Mouse (Mus musculus) hindbrain, embryonic 14.5 days (tissue): ENCODE data around the gene Jaml. TPM values are rescaled to one million over a fixed set of nuclear protein-coding genes. Genes with fewer than 3 reads are reported as not detected.

Experiments used
- ATAC-seq: fragments of 200-750 bp; cut with Nextera tagmentation; 2 replicates; pipeline ENCODE4 v1.8.0; 2017; ENCODE audit warnings: moderate number of reproducible peaks, mild to moderate bottlenecking, moderate TSS enrichment, moderate library complexity; ENCODE audit not compliant: low FRiP score
- DNase-seq: peaks from one replicate; pipeline ENCODE4 v3.0.0-alpha.2; 2015; ENCODE audit warnings: low spot score
- H3K27ac ChIP-seq: fragments of 300-500 bp; sonication (generic); 2 replicates; pipeline ENCODE4 v1.5.1; 2014; ENCODE audit warnings: mild to moderate bottlenecking, moderate library complexity
- H3K27me3 ChIP-seq: fragments of 300-500 bp; sonication (generic); 2 replicates; pipeline ENCODE4 v1.6.1; 2014; ENCODE audit warnings: mild to moderate bottlenecking, low read length, mixed read lengths; ENCODE audit not compliant: control insufficient read depth, insufficient read depth
- H3K36me3 ChIP-seq: fragments of 300-500 bp; sonication (generic); replicated peaks from 2 replicates; pipeline ENCODE4 v1.6.1; 2014; ENCODE audit not compliant: control insufficient read depth, insufficient read depth
- H3K4me1 ChIP-seq: fragments of 300-500 bp; sonication (generic); replicated peaks from 2 replicates; pipeline ENCODE4 v1.6.1; 2014; ENCODE audit warnings: antibody characterized with exemption, low read length, mixed read lengths; ENCODE audit not compliant: control insufficient read depth, insufficient read depth
- H3K4me2 ChIP-seq: fragments of 300-500 bp; sonication (generic); replicated peaks from 2 replicates; pipeline ENCODE4 v1.6.1; 2014; ENCODE audit warnings: mild to moderate bottlenecking, moderate library complexity
- H3K4me3 ChIP-seq: fragments of 300-500 bp; sonication (generic); replicated peaks from 2 replicates; pipeline ENCODE4 v1.5.1; 2014; ENCODE audit warnings: mild to moderate bottlenecking, low read length
- H3K9ac ChIP-seq: fragments of 300-500 bp; sonication (generic); 2 replicates; pipeline ENCODE4 v1.6.1; 2014
- H3K9me3 ChIP-seq: fragments of 300-500 bp; sonication (generic); 2 replicates; pipeline ENCODE4 v1.6.1; 2016; ENCODE audit warnings: low read length; ENCODE audit not compliant: control insufficient read depth
- WGBS: fragments of 180-500 bp; shearing (Covaris S2); extraction: QIAGEN DNeasy Blood & Tissue Kit; methylation state at CpG from one replicate; pipeline ENCODE4 v1.1.7; 2014; 5-methylcytosine and 5-hydroxymethylcytosine counted together
- polyA plus RNA-seq: library from polyadenylated mRNA; unstranded; fragments of >200 nt; fragmentation: Nextera tagmentation; extraction: Ambion mirVana; gene quantifications from 2 replicates; pipeline ENCODE4 v1.2.1, GENCODE M21; 2014

Gene Jaml
- polyA plus RNA-seq, 1 experiment from 2014 or later, result not detected

- Histone ChIP-seq H3K4me2 (no peak overlapping the region), H3K9ac (no peak overlapping the region), H3K27me3 (peaks cover 72% of the 10 kb centered on the region), H3K4me3 (no peak overlapping the region), H3K36me3 (no peaks in the 10 kb centered on the region), H3K9me3 (no peaks in the 10 kb centered on the region), H3K27ac (no peak overlapping the region), H3K4me1 (0 out of 2 replicates have a peak, but pooled peaks cover 6% of the 10 kb centered on the region)
- DNase-seq, result no peak
- 1% methylated on average over 10 of the region's 10 CpGs for WGBS
- ATAC-seq, result no peak
Measured at GRCm38 (mm10) chr9:45042947-45043346, 36.0 kb upstream of the Jaml start.

GRCm38 (mm10) chr9:45046973-45047372 lies 32.0 kb upstream of the Jaml start:
- no peak for ATAC-seq
- H3K27me3 ChIP-seq, result peaks cover 36% of the 10 kb centered on the region
- WGBS, result 93% methylated on average over 16 of the region's 16 CpGs
- H3K27ac ChIP-seq, result no peak overlapping the region
- no peak for DNase-seq
- no peak overlapping the region for H3K4me2 ChIP-seq
- H3K4me3 ChIP-seq, result no peak overlapping the region
- H3K4me1 ChIP-seq, result 0 out of 2 replicates have a peak, but pooled peaks cover 6% of the 10 kb centered on the region
- H3K36me3 ChIP-seq, result no peaks in the 10 kb centered on the region
- H3K9ac ChIP-seq, result no peak overlapping the region
- H3K9me3 ChIP-seq, result no peaks in the 10 kb centered on the region

- H3K9ac ChIP-seq, result no peak overlapping the region
- ATAC-seq (no peak), DNase-seq (peak; percentile 74)
- H3K4me2 ChIP-seq, result no peak overlapping the region
- no peaks in the 10 kb centered on the region for H3K36me3 ChIP-seq
- no peaks in the 10 kb centered on the region for H3K4me1 ChIP-seq
- no peak overlapping the region for H3K4me3 ChIP-seq
- WGBS, result 41% methylated on average over 4 of the region's 4 CpGs
- peaks cover 35% of the 10 kb centered on the region for H3K27me3 ChIP-seq
- no peaks in the 10 kb centered on the region for H3K9me3 ChIP-seq
- H3K27ac ChIP-seq, result no peak overlapping the region
Measured at GRCm38 (mm10) chr9:45048511-45048910, 30.5 kb upstream of the Jaml start.

- no peaks in the 10 kb centered on the region for H3K9me3 ChIP-seq
Measured at GRCm38 (mm10) chr9:45049731-45050130, 29.3 kb upstream of the Jaml start.

GRCm38 (mm10) chr9:45050301-45050700 lies 28.7 kb upstream of the Jaml start:
- H3K4me1 ChIP-seq, result peaks cover 7% of the 10 kb centered on the region
- H3K27ac ChIP-seq, result no peak overlapping the region
- peaks cover 26% of the 10 kb centered on the region for H3K27me3 ChIP-seq
- H3K4me3 ChIP-seq, result no peak overlapping the region
- DNase-seq, result no peak
- no peak for ATAC-seq
- no peak overlapping the region for H3K4me2 ChIP-seq
- 86% methylated on average over 2 of the region's 2 CpGs for WGBS
- no peaks in the 10 kb centered on the region for H3K36me3 ChIP-seq
- H3K9ac ChIP-seq, result no peak overlapping the region
- no peaks in the 10 kb centered on the region for H3K9me3 ChIP-seq

More at GRCm38 (mm10) chr9:45049731-45050130, 29.3 kb upstream of the Jaml start:
- no peak overlapping the region for H3K4me3 ChIP-seq
- no peak for ATAC-seq
- H3K27me3 ChIP-seq, result peaks cover 32% of the 10 kb centered on the region
- 73% methylated on average over 1 of the region's 1 CpGs for WGBS
- H3K27ac ChIP-seq, result no peak overlapping the region
- no peak overlapping the region for H3K9ac ChIP-seq
- H3K4me2 ChIP-seq, result no peak overlapping the region
- peaks cover 7% of the 10 kb centered on the region for H3K4me1 ChIP-seq
- H3K36me3 ChIP-seq, result no peaks in the 10 kb centered on the region
- no peak for DNase-seq

- peak; percentile 94 for DNase-seq
- H3K27ac ChIP-seq, result peak within 1 kb of the TSS; percentile 100
- H3K36me3 ChIP-seq, result no peaks in the 10 kb centered on the region
- H3K4me3 ChIP-seq, result peak within 1 kb of the TSS; percentile 72
- H3K4me2 ChIP-seq, result peak within 1 kb of the TSS; percentile 78
- peak within 1 kb of the TSS; percentile 66 for H3K9ac ChIP-seq
- peaks cover 51% of the 10 kb centered on the region for H3K27me3 ChIP-seq
- peak; percentile 99 for ATAC-seq
- H3K9me3 ChIP-seq, result no peaks in the 10 kb centered on the region
- peaks cover 7% of the 10 kb centered on the region for H3K4me1 ChIP-seq
- WGBS, result under 1% methylated on average over 33 of the region's 33 CpGs
Measured at GRCm38 (mm10) chr9:45055082-45055713, 23.8 kb upstream of the Jaml start, which contains the start of gene Mpzl3. Mpzl3 (plus strand) TSS chr9:45055186.

- DNase-seq (no peak), ATAC-seq (no peak)
- H3K4me3 ChIP-seq, result no peak overlapping the region
- no peak overlapping the region for H3K4me2 ChIP-seq
- 55% methylated on average over 5 of the region's 5 CpGs for WGBS
- no peak overlapping the region for H3K9ac ChIP-seq
- no peak overlapping the region for H3K27ac ChIP-seq
- peaks cover 7% of the 10 kb centered on the region for H3K4me1 ChIP-seq
- peaks cover 36% of the 10 kb centered on the region for H3K27me3 ChIP-seq
- H3K9me3 ChIP-seq, result no peaks in the 10 kb centered on the region
- H3K36me3 ChIP-seq, result no peaks in the 10 kb centered on the region
Measured at GRCm38 (mm10) chr9:45058304-45058940, 20.6 kb upstream of the Jaml start.

- no peaks in the 10 kb centered on the region for H3K9me3 ChIP-seq
- no peak for DNase-seq
- ATAC-seq, result no peak
- H3K4me2 ChIP-seq, result no peak overlapping the region
- H3K36me3 ChIP-seq, result no peaks in the 10 kb centered on the region
- no peak overlapping the region for H3K9ac ChIP-seq
- H3K4me1 ChIP-seq, result no peaks in the 10 kb centered on the region
- peaks cover 27% of the 10 kb centered on the region for H3K27me3 ChIP-seq
- no peak overlapping the region for H3K27ac ChIP-seq
- WGBS, result 44% methylated on average over 7 of the region's 7 CpGs
- no peak overlapping the region for H3K4me3 ChIP-seq
Measured at GRCm38 (mm10) chr9:45060151-45060550, 18.8 kb upstream of the Jaml start.

- 82% methylated on average over 3 of the region's 3 CpGs for WGBS
- Histone ChIP-seq H3K9ac (no peak overlapping the region), H3K4me1 (no peaks in the 10 kb centered on the region), H3K4me3 (no peak overlapping the region), H3K27ac (no peak overlapping the region), H3K36me3 (no peaks in the 10 kb centered on the region), H3K9me3 (no peaks in the 10 kb centered on the region), H3K27me3 (peaks cover 15% of the 10 kb centered on the region), H3K4me2 (no peak overlapping the region)
- DNase-seq (no peak), ATAC-seq (no peak)
Measured at GRCm38 (mm10) chr9:45062677-45063076, 16.3 kb upstream of the Jaml start.
